Mouse (Mus musculus): Measurements from ENCODE around the gene Gm20696.

DNA sequence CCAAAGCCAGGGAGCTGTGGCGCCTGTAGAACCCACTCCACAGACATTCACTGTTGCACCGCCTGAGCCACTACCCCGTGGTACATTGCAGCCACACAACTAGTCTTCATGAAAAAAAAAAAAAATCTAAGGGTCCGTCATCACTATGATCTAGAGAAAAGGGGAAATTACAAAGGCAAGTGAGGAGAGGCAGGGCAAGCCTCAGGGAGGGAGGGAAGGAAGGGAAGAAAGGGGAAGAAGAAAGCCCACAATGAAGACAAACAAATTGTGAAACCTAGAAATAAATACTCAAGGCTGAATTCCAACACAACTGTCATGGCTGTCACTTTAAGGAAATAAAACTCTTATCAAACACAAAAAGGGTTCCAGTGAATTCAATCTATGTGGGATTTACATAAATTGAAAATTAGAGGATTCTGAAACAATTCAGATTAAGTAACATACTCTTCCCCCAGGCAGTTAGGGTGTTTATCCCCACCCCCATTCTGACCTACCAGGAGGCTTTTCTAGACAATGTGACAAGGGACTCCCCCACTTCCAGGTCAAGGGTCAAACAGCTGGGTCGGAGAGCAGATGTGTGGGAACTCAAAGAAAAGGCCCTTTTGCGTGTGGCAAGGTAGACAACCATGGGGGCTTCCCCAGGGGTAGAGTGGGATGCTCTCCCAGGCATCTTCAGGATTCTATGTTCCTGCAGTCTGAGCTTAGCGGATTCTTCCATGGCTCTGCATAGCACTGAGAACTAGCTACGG lies 176.5 kb downstream of the Gm20696 start:
- TF ChIP-seq EP300 (IDR thresholded peaks at IDR 0.05; ENCODE audit: low read depth) (no peak), CTCF (IDR thresholded peaks at IDR 0.05; ENCODE audit: low read depth) (no peak)

All from liver, embryonic 14.5 days (tissue).